Mouse (Mus musculus) liver, embryonic 11.5 days (tissue): ENCODE results near the gene Serpinb1b. TPM values are rescaled to one million over a fixed set of nuclear protein-coding genes. Genes with fewer than 3 reads are reported as not detected.
"Not testable (repeated sequence)": the region's sequence is repeated elsewhere in the genome, so short reads cannot be mapped to it uniquely, and the experiment has no call there.

Source experiments
- ATAC-seq: fragments of 200-750 bp; cut with Nextera tagmentation; replicated peaks from 2 replicates; pipeline ENCODE4 v1.8.0; 2017; ENCODE audit warnings: moderate number of reproducible peaks, mild to moderate bottlenecking, moderate TSS enrichment, moderate library complexity; ENCODE audit not compliant: low FRiP score
- DNase-seq: peaks from one replicate; pipeline ENCODE4 v3.0.0-alpha.2; 2017; ENCODE audit warnings: low spot score
- H3K27ac ChIP-seq: fragments of 300-500 bp; sonication (generic); 2 replicates; pipeline ENCODE4 v1.5.1; 2014; ENCODE audit warnings: mild to moderate bottlenecking, low read depth, low read length, control low read depth
- H3K27me3 ChIP-seq: fragments of 300-500 bp; sonication (generic); replicated peaks from 2 replicates; pipeline ENCODE4 v1.6.1; 2014; ENCODE audit warnings: low read length, mixed read lengths; ENCODE audit not compliant: control insufficient read depth, insufficient read depth
- H3K36me3 ChIP-seq: fragments of 300-500 bp; sonication (generic); 2 replicates; pipeline ENCODE4 v1.6.1; 2014; ENCODE audit warnings: mild to moderate bottlenecking, low read length, moderate library complexity, mixed read lengths; ENCODE audit not compliant: control insufficient read depth, insufficient read depth
- H3K4me1 ChIP-seq: fragments of 300-500 bp; sonication (generic); replicated peaks from 2 replicates; pipeline ENCODE4 v1.6.1; 2014; ENCODE audit warnings: low read length, mixed read lengths; ENCODE audit not compliant: control insufficient read depth, insufficient read depth
- H3K4me2 ChIP-seq: fragments of 300-500 bp; sonication (generic); 2 replicates; pipeline ENCODE4 v1.6.1; 2014; ENCODE audit warnings: mild to moderate bottlenecking, control low read depth, moderate library complexity
- H3K4me3 ChIP-seq: fragments of 300-500 bp; sonication (generic); 2 replicates; pipeline ENCODE4 v1.5.1; 2014; ENCODE audit warnings: low read depth, low read length, control low read depth
- H3K9ac ChIP-seq: fragments of 300-500 bp; sonication (generic); 2 replicates; pipeline ENCODE4 v1.6.1; 2014; ENCODE audit warnings: low read depth, low read length, control low read depth
- H3K9me3 ChIP-seq: fragments of 300-500 bp; sonication (generic); 2 replicates; pipeline ENCODE4 v1.6.1; 2016; ENCODE audit warnings: low read length, inconsistent platforms, mixed read lengths; ENCODE audit not compliant: control insufficient read depth
- WGBS: fragments of 180-500 bp; shearing (Covaris S2); extraction: QIAGEN DNeasy Blood & Tissue Kit; methylation state at CpG from one replicate; pipeline ENCODE4 v1.1.7; 2014; 5-methylcytosine and 5-hydroxymethylcytosine counted together
- polyA plus RNA-seq: library from polyadenylated mRNA; unstranded; fragments of >200 nt; fragmentation: Nextera tagmentation; extraction: Ambion mirVana; gene quantifications from 2 replicates; pipeline ENCODE4 v1.2.1, GENCODE M21; 2014

The Serpinb1b gene
- polyA plus RNA-seq: not detected in 2 replicates

- H3K36me3 ChIP-seq: no peaks in the 10 kb centered on the region
- no peak within 1 kb of the TSS for H3K9ac ChIP-seq
- no peaks in the 10 kb centered on the region for H3K27me3 ChIP-seq
- no peak for ATAC-seq
- H3K4me3 ChIP-seq: no peak within 1 kb of the TSS
- H3K4me2 ChIP-seq: no peak within 1 kb of the TSS
- no peaks in the 10 kb centered on the region for H3K9me3 ChIP-seq
- no peaks in the 10 kb centered on the region for H3K4me1 ChIP-seq
- no peak for DNase-seq
- H3K27ac ChIP-seq: no peak within 1 kb of the TSS
- 67% methylated on average over 3 of the region's 3 CpGs for WGBS
These were observed at the start of gene Serpinb1b for GRCm38 (mm10) chr13:33078056-33078705. TSS of gene Serpinb1b (plus strand) at chr13:33078575.

GRCm38 (mm10) chr13:33029478-33029877 is 48.9 kb upstream of the Serpinb1b start:
- not testable (repeated sequence) for H3K27me3 ChIP-seq, H3K4me1 ChIP-seq, H3K4me3 ChIP-seq, H3K36me3 ChIP-seq, ATAC-seq, H3K4me2 ChIP-seq, DNase-seq, H3K27ac ChIP-seq, H3K9me3 ChIP-seq, H3K9ac ChIP-seq
- 86% methylated on average over 2 of the region's 2 CpGs for WGBS

- DNase-seq: no peak
- ATAC-seq: no peak
- Histone ChIP-seq H3K4me2 (no peak overlapping the region), H3K4me3 (no peak overlapping the region), H3K4me1 (no peaks in the 10 kb centered on the region), H3K27ac (no peak overlapping the region), H3K36me3 (no peaks in the 10 kb centered on the region), H3K9me3 (no peaks in the 10 kb centered on the region), H3K27me3 (no peaks in the 10 kb centered on the region), H3K9ac (no peak overlapping the region)
- WGBS: 91% methylated on average over 2 of the region's 3 CpGs
These were observed 48.1 kb upstream of the Serpinb1b start for GRCm38 (mm10) chr13:33030281-33030680.

GRCm38 (mm10) chr13:33035506-33035905 is 42.9 kb upstream of the Serpinb1b start:
- no peak for DNase-seq
- Histone ChIP-seq H3K36me3 (no peaks in the 10 kb centered on the region), H3K27ac (no peak overlapping the region), H3K9ac (no peak overlapping the region), H3K4me3 (no peak overlapping the region), H3K4me2 (no peak overlapping the region), H3K9me3 (no peaks in the 10 kb centered on the region), H3K27me3 (no peaks in the 10 kb centered on the region), H3K4me1 (no peaks in the 10 kb centered on the region)
- no peak for ATAC-seq
- 78% methylated on average over 1 of the region's 1 CpGs for WGBS

- Histone ChIP-seq H3K27ac (no peak overlapping the region), H3K36me3 (no peaks in the 10 kb centered on the region), H3K4me3 (no peak overlapping the region), H3K4me1 (no peaks in the 10 kb centered on the region), H3K4me2 (no peak overlapping the region), H3K9ac (no peak overlapping the region), H3K9me3 (no peaks in the 10 kb centered on the region), H3K27me3 (no peaks in the 10 kb centered on the region)
- ATAC-seq (no peak), DNase-seq (no peak)
- WGBS: 85% methylated on average over 3 of the region's 3 CpGs
These were observed 34.8 kb upstream of the Serpinb1b start for GRCm38 (mm10) chr13:33043542-33043941.

- Histone ChIP-seq H3K4me2 (no peak overlapping the region), H3K9me3 (no peaks in the 10 kb centered on the region), H3K9ac (no peak overlapping the region), H3K36me3 (no peaks in the 10 kb centered on the region), H3K27ac (no peak overlapping the region), H3K4me3 (no peak overlapping the region), H3K4me1 (no peaks in the 10 kb centered on the region), H3K27me3 (no peaks in the 10 kb centered on the region)
- 70% methylated on average over 2 of the region's 2 CpGs for WGBS
- ATAC-seq (peak; percentile 46), DNase-seq (no peak)
These were observed 31.1 kb upstream of the Serpinb1b start for GRCm38 (mm10) chr13:33047234-33047633.

- WGBS: 56% methylated on average over 4 of the region's 4 CpGs
- ATAC-seq: no peak
These were observed 30.2 kb upstream of the Serpinb1b start for GRCm38 (mm10) chr13:33048187-33048586.

GRCm38 (mm10) chr13:33051697-33052096 is 26.7 kb upstream of the Serpinb1b start:
- WGBS: 38% methylated on average over 3 of the region's 3 CpGs

More at GRCm38 (mm10) chr13:33048187-33048586, 30.2 kb upstream of the Serpinb1b start:
- DNase-seq: no peak
- H3K4me1 ChIP-seq: no peaks in the 10 kb centered on the region
- H3K27ac ChIP-seq: no peak overlapping the region
- H3K27me3 ChIP-seq: no peaks in the 10 kb centered on the region
- H3K4me3 ChIP-seq: no peak overlapping the region
- H3K9ac ChIP-seq: no peak overlapping the region
- no peak overlapping the region for H3K4me2 ChIP-seq
- H3K36me3 ChIP-seq: no peaks in the 10 kb centered on the region
- H3K9me3 ChIP-seq: no peaks in the 10 kb centered on the region

GRCm38 (mm10) chr13:33063048-33063447 is 15.3 kb upstream of the Serpinb1b start:
- H3K9ac ChIP-seq: no peak overlapping the region
- no peaks in the 10 kb centered on the region for H3K36me3 ChIP-seq
- H3K27me3 ChIP-seq: no peaks in the 10 kb centered on the region
- ATAC-seq: no peak
- DNase-seq: no peak
- no peaks in the 10 kb centered on the region for H3K9me3 ChIP-seq
- H3K4me2 ChIP-seq: no peak overlapping the region
- no peak overlapping the region for H3K27ac ChIP-seq
- H3K4me1 ChIP-seq: no peaks in the 10 kb centered on the region
- 79% methylated on average over 1 of the region's 1 CpGs for WGBS
- no peak overlapping the region for H3K4me3 ChIP-seq

More at GRCm38 (mm10) chr13:33051697-33052096, 26.7 kb upstream of the Serpinb1b start:
- no peaks in the 10 kb centered on the region for H3K9me3 ChIP-seq
- ATAC-seq (no peak), DNase-seq (no peak)
- no peaks in the 10 kb centered on the region for H3K4me1 ChIP-seq
- H3K9ac ChIP-seq: no peak overlapping the region
- no peak overlapping the region for H3K4me3 ChIP-seq
- no peaks in the 10 kb centered on the region for H3K36me3 ChIP-seq
- no peaks in the 10 kb centered on the region for H3K27me3 ChIP-seq
- no peak overlapping the region for H3K4me2 ChIP-seq
- H3K27ac ChIP-seq: no peak overlapping the region
